Mouse (Mus musculus): ENCODE measurements at regions not wholly inside any gene's neighbourhood (a gene's known extent, or its start where the extent isn't known, plus 50 kb on each side); places are given as distances from the start of the nearest gene placed in this dataset.

- TF ChIP-seq CTCF (IDR thresholded peaks at IDR 0.05; ENCODE audit: borderline replicate concordance, insufficient read depth, low read depth, low read length), result no peak
- no peak for TF ChIP-seq POLR2A (IDR thresholded peaks at IDR 0.05; ENCODE audit: borderline replicate concordance, insufficient read depth, low read length)
These were observed 317.9 kb upstream of the Col8a1 start for GRCm38 (mm10) chr16:58072441-58072840.
